Mouse (Mus musculus) brain, embryonic 14.5 days (tissue): Measurements from ENCODE around the gene Aip.

Experiments
- CTCF ChIP-seq: fragments of 200-500 bp; IDR thresholded peaks from 2 replicates; pipeline ENCODE4 v1.5.1; 2012; ENCODE audit warnings: inconsistent platforms, mild to moderate bottlenecking, moderate library complexity, borderline replicate concordance; ENCODE audit not compliant: insufficient read depth, insufficient read length; ENCODE audit errors: extremely low read depth
- POLR2A ChIP-seq: fragments of 200-500 bp; IDR thresholded peaks from 2 replicates; pipeline ENCODE4 v1.6.1; 2012; ENCODE audit warnings: mild to moderate bottlenecking, inconsistent platforms, borderline replicate concordance; ENCODE audit not compliant: poor library complexity, insufficient read depth, insufficient read length, severe bottlenecking; ENCODE audit errors: extremely low read depth

GRCm38 (mm10) chr19:4115144-4115543, 10.5 kb downstream of the Aip start:
- TF ChIP-seq POLR2A (no peak), CTCF (no peak)
